ENCODE assay signal across 8 mouse cellular contexts in genomic region chr11:96463986-96464715, GRCm38 (mm10). TPM values are rescaled to one million over a fixed set of nuclear protein-coding genes. Genes with fewer than 3 reads are reported as not detected.
DNase-seq lines count a peak whose midpoint lies in the region; ATAC-seq and TF ChIP-seq lines count a peak whose summit lies in the region.

Gene Skap1, plus strand, starts transcription at chr11:96464593.

- intact Hi-C loops in heart, postnatal 36 days (cut with DNase I): no loop called here

- no peak for TF ChIP-seq CTCF in thymus, adult 2 months (IDR thresholded peaks at IDR 0.05; ENCODE audit: borderline replicate concordance, control insufficient read depth, extremely low read depth, insufficient read depth, low read length, poor library complexity)

- no peak for DNase-seq in heart, postnatal 36 days
- DNase-seq in T-cell, adult 2 months (ENCODE audit: low spot score): peak; percentile 54
- DNase-seq in hindbrain, embryonic 10.5 days (ENCODE audit: low spot score): no peak
- DNase-seq in thymus, adult 2 months: peak; percentile 74
- no peak for DNase-seq in spleen, postnatal 4 days (ENCODE audit: low spot score in 2 of 2)
- DNase-seq in spleen, postnatal 14 days (ENCODE audit: low spot score in 2 of 2): no peak

- H3K4me2 ChIP-seq in heart, embryonic 11.5 days: peak within 1 kb of the TSS; percentile 80
- H3K4me2 ChIP-seq in liver, embryonic 15.5 days: peak within 1 kb of the TSS; percentile 53

- H3K9ac ChIP-seq in heart, embryonic 11.5 days (ENCODE audit: low read depth, low read length): no peak within 1 kb of the TSS
- no peak within 1 kb of the TSS for H3K9ac ChIP-seq in liver, embryonic 15.5 days

- H3K4me1 ChIP-seq in heart, embryonic 11.5 days (ENCODE audit: control insufficient read depth, insufficient read depth, low read length): peaks cover 9% of the 10 kb centered on the region; the same call in 1 of the 2 replicates
- H3K4me1 ChIP-seq in hindbrain, embryonic 10.5 days (replicated peaks): peaks cover 40% of the 10 kb centered on the region
- peaks cover 9% of the 10 kb centered on the region; the same call in 1 of the 2 replicates for H3K4me1 ChIP-seq in liver, embryonic 15.5 days (replicated peaks)
- peaks cover 42% of the 10 kb centered on the region for H3K4me1 ChIP-seq in thymus, adult 2 months (replicated peaks; ENCODE audit: control insufficient read depth, insufficient read depth, low read length)

- H3K4me3 ChIP-seq in heart, embryonic 11.5 days (ENCODE audit: low read depth, low read length): peak within 1 kb of the TSS; percentile 44
- peak within 1 kb of the TSS; percentile 50 for H3K4me3 ChIP-seq in hindbrain, embryonic 10.5 days
- 0 out of 2 replicates have a peak within 1 kb of the TSS, but pooled peaks have one; percentile 18 for H3K4me3 ChIP-seq in liver, embryonic 15.5 days (replicated peaks)
- H3K4me3 ChIP-seq in thymus, adult 2 months (ENCODE audit: control insufficient read depth, insufficient read depth, low read length): peak within 1 kb of the TSS; percentile 98

- ATAC-seq in heart, embryonic 11.5 days (replicated peaks; ENCODE audit: insufficient number of reproducible peaks, low FRiP score, low TSS enrichment): no peak
- no peak for ATAC-seq in liver, embryonic 15.5 days (ENCODE audit: insufficient read depth)

- no peaks in the 10 kb centered on the region for H3K36me3 ChIP-seq in heart, embryonic 11.5 days (ENCODE audit: control insufficient read depth, insufficient read depth, low read length)
- no peaks in the 10 kb centered on the region for H3K36me3 ChIP-seq in hindbrain, embryonic 10.5 days
- no peaks in the 10 kb centered on the region for H3K36me3 ChIP-seq in liver, embryonic 15.5 days (replicated peaks)
- H3K36me3 ChIP-seq in thymus, adult 2 months (ENCODE audit: control insufficient read depth, insufficient read depth, low read length): no peaks in the 10 kb centered on the region

- H3K27me3 ChIP-seq in heart, embryonic 11.5 days (ENCODE audit: control insufficient read depth, insufficient read depth, low read length): peaks cover 40% of the 10 kb centered on the region
- H3K27me3 ChIP-seq in hindbrain, embryonic 10.5 days (ENCODE audit: insufficient read depth, poor library complexity, severe bottlenecking): peaks cover 54% of the 10 kb centered on the region
- H3K27me3 ChIP-seq in liver, embryonic 15.5 days: peaks cover 68% of the 10 kb centered on the region
- no peaks in the 10 kb centered on the region for H3K27me3 ChIP-seq in thymus, adult 2 months (ENCODE audit: control insufficient read depth, insufficient read depth, low read length)

- TF ChIP-seq POLR2A in thymus, adult 2 months (IDR thresholded peaks at IDR 0.05; ENCODE audit: control insufficient read depth, extremely low read depth, insufficient read depth, low read length, poor library complexity): peak; percentile 94

- H3K27ac ChIP-seq in heart, embryonic 11.5 days (ENCODE audit: low read depth, low read length): no peak within 1 kb of the TSS
- H3K27ac ChIP-seq in hindbrain, embryonic 10.5 days: peak within 1 kb of the TSS; percentile 43
- H3K27ac ChIP-seq in liver, embryonic 15.5 days (replicated peaks): no peak within 1 kb of the TSS
- H3K27ac ChIP-seq in thymus, adult 2 months (ENCODE audit: control insufficient read depth, insufficient read depth, low read length): peak within 1 kb of the TSS; percentile 95

- WGBS in heart, embryonic 11.5 days (ENCODE audit: insufficient replicate concordance): 7% methylated on average over 38 of the region's 42 CpGs
- 7% methylated on average over 41 of the region's 42 CpGs for WGBS in hindbrain, embryonic 10.5 days
- WGBS in liver, embryonic 15.5 days (ENCODE audit: insufficient replicate concordance): 6% methylated on average over 38 of the region's 42 CpGs
- 4% methylated on average over 39 of the region's 42 CpGs for WGBS in thymus, adult 2 months

- H3K9me3 ChIP-seq in heart, embryonic 11.5 days (replicated peaks; ENCODE audit: control insufficient read depth, low read length): no peaks in the 10 kb centered on the region
- H3K9me3 ChIP-seq in hindbrain, embryonic 10.5 days: no peaks in the 10 kb centered on the region
- no peaks in the 10 kb centered on the region for H3K9me3 ChIP-seq in liver, embryonic 15.5 days (replicated peaks)

RNA-seq across cellular contexts. Expression of gene Skap1, which starts in this region (rescaled TPM):
- polyA plus RNA-seq in heart, embryonic 11.5 days (2014; fragmentation: Nextera tagmentation; extraction: Ambion mirVana): 0.46 and 0.84 TPM in 2 replicates
- total RNA-seq in heart, postnatal 36 days (2021): under 1 TPM in 1 of 2 experiments, not detected in 1; 0.30 TPM
- polyA plus RNA-seq in hindbrain, embryonic 10.5 days (2016; fragmentation: Nextera tagmentation; extraction: Ambion mirVana): 0.61 and 1.3 TPM in 2 replicates
- 0.20 TPM in 2 replicates for polyA plus RNA-seq in liver, embryonic 15.5 days (2015; fragmentation: Nextera tagmentation; extraction: Ambion mirVana)
- polyA plus RNA-seq in thymus, adult 2 months (2012; rRNA removed): 183 and 205 TPM in 2 replicates

Comparison
In these comparisons a context has a peak if more than half of its experiments do, and no peak if none do; other contexts are left out.
1. RNA of gene Skap1 (polyA plus RNA-seq): 183 to 205 TPM in thymus, adult 2 months; 0.61 to 1.3 TPM in hindbrain, embryonic 10.5 days, 0.46 to 0.84 TPM in heart, embryonic 11.5 days and 0.20 TPM in liver, embryonic 15.5 days; every median in the first group is over 10 times any median in the second.
2. H3K27ac ChIP-seq: peak in hindbrain, embryonic 10.5 days (single experiment) and thymus, adult 2 months (single experiment); none in heart, embryonic 11.5 days (single experiment) and liver, embryonic 15.5 days (single experiment).
3. H3K4me3 ChIP-seq: peak in every context shown above with its lines; median percentile 98 in thymus, adult 2 months; 50 in hindbrain, embryonic 10.5 days; 44 in heart, embryonic 11.5 days; 18 in liver, embryonic 15.5 days.
4. DNase-seq: peak in T-cell, adult 2 months (single experiment) and thymus, adult 2 months (single experiment); none in heart, postnatal 36 days (0 of 2), hindbrain, embryonic 10.5 days (single experiment), spleen, postnatal 4 days (0 of 2) and spleen, postnatal 14 days (0 of 2).